Mouse (Mus musculus): ENCODE results near the gene Fgf8.
A peak's percentile ranks its signal among the peaks of the same experiment; 100 is the strongest.

Gene Fgf8

GRCm38 (mm10) chr19:45742218-45742983 lies at the start of gene Fgf8:
Gene Fgf8 (minus strand): TSS chr19:45742915.
- no peak for DNase-seq (ENCODE audit: low read depth)

GRCm38 (mm10) chr19:45792404-45792803 lies 49.7 kb upstream of the Fgf8 start:
- no peak for DNase-seq (ENCODE audit: low read depth)

- peak; percentile 46 for DNase-seq (ENCODE audit: low read depth)
These were observed 47.5 kb upstream of the Fgf8 start for GRCm38 (mm10) chr19:45789888-45790874.

- DNase-seq (ENCODE audit: low read depth): no peak
These were observed 46.6 kb upstream of the Fgf8 start for GRCm38 (mm10) chr19:45789365-45789764.

- no peak for DNase-seq (ENCODE audit: low read depth)
These were observed 45.6 kb upstream of the Fgf8 start for GRCm38 (mm10) chr19:45788337-45788736.

GRCm38 (mm10) chr19:45787450-45787849 lies 44.7 kb upstream of the Fgf8 start:
- DNase-seq (ENCODE audit: low read depth): no peak

GRCm38 (mm10) chr19:45785470-45785869 lies 42.8 kb upstream of the Fgf8 start:
- DNase-seq (ENCODE audit: low read depth): no peak

- no peak for DNase-seq (ENCODE audit: low read depth)
These were observed 41.3 kb upstream of the Fgf8 start for GRCm38 (mm10) chr19:45783933-45784576.

- peak; percentile 97 for DNase-seq (ENCODE audit: low read depth)
These were observed 40.6 kb upstream of the Fgf8 start, which contains the start of gene Mgea5 for GRCm38 (mm10) chr19:45783181-45783932. Gene Mgea5 (minus strand): TSS chr19:45783837.

- DNase-seq (ENCODE audit: low read depth): peak; percentile 53
These were observed 39.7 kb upstream of the Fgf8 start for GRCm38 (mm10) chr19:45782315-45783001.

GRCm38 (mm10) chr19:45781676-45782075 lies 39.0 kb upstream of the Fgf8 start:
- no peak for DNase-seq (ENCODE audit: low read depth)

GRCm38 (mm10) chr19:45780350-45780915 lies 37.7 kb upstream of the Fgf8 start:
- DNase-seq (ENCODE audit: low read depth): no peak

- DNase-seq (ENCODE audit: low read depth): no peak
These were observed 32.8 kb upstream of the Fgf8 start for GRCm38 (mm10) chr19:45775486-45775885.

GRCm38 (mm10) chr19:45771501-45771900 lies 28.8 kb upstream of the Fgf8 start:
- DNase-seq (ENCODE audit: low read depth): no peak

- DNase-seq (ENCODE audit: low read depth): no peak
These were observed 18.1 kb upstream of the Fgf8 start for GRCm38 (mm10) chr19:45760810-45761209.

- DNase-seq (ENCODE audit: low read depth): no peak
These were observed 16.0 kb upstream of the Fgf8 start for GRCm38 (mm10) chr19:45758671-45759070.

GRCm38 (mm10) chr19:45753551-45753950 lies 10.8 kb upstream of the Fgf8 start:
- DNase-seq (ENCODE audit: low read depth): no peak

- DNase-seq (ENCODE audit: low read depth): no peak
These were observed 9.2 kb upstream of the Fgf8 start for GRCm38 (mm10) chr19:45751881-45752280.

- DNase-seq (ENCODE audit: low read depth): peak; percentile 77
These were observed 6.7 kb upstream of the Fgf8 start, which contains the start of gene Npm3 for GRCm38 (mm10) chr19:45749243-45750043. Gene Npm3 (minus strand): TSS chr19:45749591.

Data from c-Kit-positive CD71-positive TER-119-negative erythroid progenitor cells, embryonic 14.5 days (primary cell).